Mouse (Mus musculus): ENCODE results near the gene Tmprss13. TPM values are rescaled to one million over a fixed set of nuclear protein-coding genes. Genes with fewer than 3 reads are reported as not detected.

Tmprss13 gene
- total and polyA plus RNA-seq, 2 experiments from 2014 or later: 0.05 TPM; not detected in 1

GRCm38 (mm10) chr9:45343066-45343465 lies 24.2 kb downstream of the Tmprss13 start:
- Histone ChIP-seq H3K27ac (ENCODE audit: low read depth, low read length) (no peak overlapping the region), H3K4me1 (ENCODE audit: insufficient read depth, low read length) (no peaks in the 10 kb centered on the region), H3K36me3 (ENCODE audit: insufficient read depth, low read length) (no peaks in the 10 kb centered on the region), H3K9ac (replicated peaks; ENCODE audit: low read length, poor library complexity, severe bottlenecking) (no peak overlapping the region), H3K4me3 (ENCODE audit: low read depth, low read length) (no peak overlapping the region), H3K9me3 (ENCODE audit: low read length) (no peaks in the 10 kb centered on the region), H3K4me2 (ENCODE audit: low read depth, low read length, poor library complexity, severe bottlenecking) (no peak overlapping the region), H3K27me3 (ENCODE audit: insufficient read depth, low read length) (no peaks in the 10 kb centered on the region)
- DNase-seq (ENCODE audit: low spot score) (no peak), ATAC-seq (ENCODE audit: low FRiP score) (no peak)
- no peak for TF ChIP-seq CTCF (IDR thresholded peaks at IDR 0.05)
- 100% methylated on average over 3 of the region's 3 CpGs for WGBS

GRCm38 (mm10) chr9:45345516-45345915 lies 26.6 kb downstream of the Tmprss13 start:
- Histone ChIP-seq H3K36me3 (ENCODE audit: insufficient read depth, low read length) (no peaks in the 10 kb centered on the region), H3K27ac (ENCODE audit: low read depth, low read length) (no peak overlapping the region), H3K9me3 (ENCODE audit: low read length) (no peaks in the 10 kb centered on the region), H3K4me2 (ENCODE audit: low read depth, low read length, poor library complexity, severe bottlenecking) (no peak overlapping the region), H3K4me1 (ENCODE audit: insufficient read depth, low read length) (no peaks in the 10 kb centered on the region), H3K27me3 (ENCODE audit: insufficient read depth, low read length) (no peaks in the 10 kb centered on the region), H3K4me3 (ENCODE audit: low read depth, low read length) (no peak overlapping the region), H3K9ac (replicated peaks; ENCODE audit: low read length, poor library complexity, severe bottlenecking) (no peak overlapping the region)
- TF ChIP-seq CTCF (IDR thresholded peaks at IDR 0.05): peak; percentile 74
- no peak for ATAC-seq (ENCODE audit: low FRiP score)
- peak; percentile 75 for DNase-seq (ENCODE audit: low spot score)
- WGBS: 64% methylated on average over 2 of the region's 2 CpGs

GRCm38 (mm10) chr9:45346276-45346675 lies 27.4 kb downstream of the Tmprss13 start:
- 85% methylated on average over 6 of the region's 6 CpGs for WGBS
- no peak for ATAC-seq (ENCODE audit: low FRiP score)
- TF ChIP-seq CTCF (IDR thresholded peaks at IDR 0.05): no peak
- Histone ChIP-seq H3K4me1 (ENCODE audit: insufficient read depth, low read length) (no peaks in the 10 kb centered on the region), H3K4me3 (ENCODE audit: low read depth, low read length) (no peak overlapping the region), H3K9me3 (ENCODE audit: low read length) (no peaks in the 10 kb centered on the region), H3K27ac (ENCODE audit: low read depth, low read length) (no peak overlapping the region), H3K27me3 (ENCODE audit: insufficient read depth, low read length) (no peaks in the 10 kb centered on the region), H3K4me2 (ENCODE audit: low read depth, low read length, poor library complexity, severe bottlenecking) (no peak overlapping the region), H3K9ac (replicated peaks; ENCODE audit: low read length, poor library complexity, severe bottlenecking) (no peak overlapping the region), H3K36me3 (ENCODE audit: insufficient read depth, low read length) (no peaks in the 10 kb centered on the region)
- peak; percentile 65 for DNase-seq (ENCODE audit: low spot score)

GRCm38 (mm10) chr9:45348560-45348959 lies 29.7 kb downstream of the Tmprss13 start:
- H3K27me3 ChIP-seq (ENCODE audit: insufficient read depth, low read length): no peaks in the 10 kb centered on the region
- no peaks in the 10 kb centered on the region for H3K9me3 ChIP-seq (ENCODE audit: low read length)
- H3K36me3 ChIP-seq (ENCODE audit: insufficient read depth, low read length): no peaks in the 10 kb centered on the region
- H3K4me3 ChIP-seq (ENCODE audit: low read depth, low read length): no peak overlapping the region
- ATAC-seq (ENCODE audit: low FRiP score) (no peak), DNase-seq (ENCODE audit: low spot score) (no peak)
- no peaks in the 10 kb centered on the region for H3K4me1 ChIP-seq (ENCODE audit: insufficient read depth, low read length)
- H3K9ac ChIP-seq (replicated peaks; ENCODE audit: low read length, poor library complexity, severe bottlenecking): no peak overlapping the region
- no peak for TF ChIP-seq CTCF (IDR thresholded peaks at IDR 0.05)
- no peak overlapping the region for H3K27ac ChIP-seq (ENCODE audit: low read depth, low read length)
- H3K4me2 ChIP-seq (ENCODE audit: low read depth, low read length, poor library complexity, severe bottlenecking): no peak overlapping the region
- 79% methylated on average over 6 of the region's 6 CpGs for WGBS

GRCm38 (mm10) chr9:45349181-45349580 lies 30.3 kb downstream of the Tmprss13 start:
- WGBS: 31% methylated on average over 4 of the region's 4 CpGs
- Histone ChIP-seq H3K4me3 (ENCODE audit: low read depth, low read length) (no peak overlapping the region), H3K4me1 (ENCODE audit: insufficient read depth, low read length) (no peaks in the 10 kb centered on the region), H3K4me2 (ENCODE audit: low read depth, low read length, poor library complexity, severe bottlenecking) (no peak overlapping the region), H3K27ac (ENCODE audit: low read depth, low read length) (no peak overlapping the region), H3K27me3 (ENCODE audit: insufficient read depth, low read length) (no peaks in the 10 kb centered on the region), H3K9me3 (ENCODE audit: low read length) (no peaks in the 10 kb centered on the region), H3K9ac (replicated peaks; ENCODE audit: low read length, poor library complexity, severe bottlenecking) (no peak overlapping the region), H3K36me3 (ENCODE audit: insufficient read depth, low read length) (no peaks in the 10 kb centered on the region)
- DNase-seq (ENCODE audit: low spot score) (no peak), ATAC-seq (ENCODE audit: low FRiP score) (no peak)
- TF ChIP-seq CTCF (IDR thresholded peaks at IDR 0.05): no peak

GRCm38 (mm10) chr9:45349851-45350250 lies 31.0 kb downstream of the Tmprss13 start:
- no peak for DNase-seq (ENCODE audit: low spot score)
- 48% methylated on average over 5 of the region's 5 CpGs for whole genome bisulfite sequencing
- no peak overlapping the region for H3K27ac ChIP-seq (ENCODE audit: low read depth, low read length)

More at GRCm38 (mm10) chr9:45349851-45350250, 31.0 kb downstream of the Tmprss13 start:
- no peak for TF ChIP-seq CTCF (IDR thresholded peaks at IDR 0.05)
- Histone ChIP-seq H3K9ac (replicated peaks; ENCODE audit: low read length, poor library complexity, severe bottlenecking) (no peak overlapping the region), H3K4me1 (ENCODE audit: insufficient read depth, low read length) (no peaks in the 10 kb centered on the region), H3K4me2 (ENCODE audit: low read depth, low read length, poor library complexity, severe bottlenecking) (no peak overlapping the region), H3K9me3 (ENCODE audit: low read length) (no peaks in the 10 kb centered on the region), H3K36me3 (ENCODE audit: insufficient read depth, low read length) (no peaks in the 10 kb centered on the region), H3K4me3 (ENCODE audit: low read depth, low read length) (no peak overlapping the region), H3K27me3 (ENCODE audit: insufficient read depth, low read length) (no peaks in the 10 kb centered on the region)
- ATAC-seq (ENCODE audit: low FRiP score): no peak
